Mouse (Mus musculus) cerebellum, adult 2 months (tissue): ENCODE measurements at regions not wholly inside any gene's neighbourhood (a gene's known extent, or its start where the extent isn't known, plus 50 kb on each side); places are given as distances from the start of the nearest gene placed in this dataset.

Experiments used
- CTCF ChIP-seq: fragments of 200-500 bp; IDR thresholded peaks from 2 replicates; pipeline ENCODE4 v1.5.1; 2011; ENCODE audit warnings: low read depth, mild to moderate bottlenecking, control low read depth, low read length, moderate library complexity, borderline replicate concordance; ENCODE audit not compliant: insufficient read depth
- POLR2A ChIP-seq: fragments of 200-500 bp; IDR thresholded peaks from 2 replicates; pipeline ENCODE4 v1.6.1; 2011; ENCODE audit warnings: low read length, control low read depth, borderline replicate concordance; ENCODE audit not compliant: insufficient read depth

DNA sequence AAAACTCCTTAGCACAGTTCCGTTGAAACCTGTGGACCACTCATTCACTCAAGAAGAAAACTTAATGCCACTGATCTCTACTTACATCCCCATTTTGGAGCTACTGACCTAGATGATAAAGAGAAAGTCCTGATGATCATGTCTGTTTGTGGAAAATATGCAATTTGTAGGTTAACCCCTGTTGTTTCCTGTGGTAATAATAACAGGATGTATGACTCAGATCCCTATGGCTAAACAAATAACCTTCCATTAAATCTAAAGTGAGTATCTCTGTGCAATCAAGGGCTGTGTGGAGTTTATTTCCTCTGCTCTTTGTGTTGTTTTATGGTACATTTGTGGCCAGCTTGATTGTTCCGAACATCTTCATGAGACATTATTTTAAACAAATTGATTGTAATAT is 711.1 kb downstream of the Car8 start:
- no peak for TF ChIP-seq POLR2A
- TF ChIP-seq CTCF, result no peak
